Mouse (Mus musculus): Measurements from ENCODE around the gene Spsb4. TPM values are rescaled to one million over a fixed set of nuclear protein-coding genes. Genes with fewer than 3 reads are reported as not detected.

The Spsb4 gene
- polyA plus RNA-seq, 1 experiment from 2014 or later: 16.6 TPM

GRCm38 (mm10) chr9:97024451-97024850, 5.8 kb upstream of the Spsb4 start:
- H3K4me2 ChIP-seq: no peak overlapping the region
- WGBS: 71% methylated on average over 7 of the region's 7 CpGs
- H3K36me3 ChIP-seq (ENCODE audit: insufficient read depth): no peaks in the 10 kb centered on the region
- H3K9ac ChIP-seq: no peak overlapping the region
- no peak for ATAC-seq (ENCODE audit: insufficient read depth)
- no peak overlapping the region for H3K27ac ChIP-seq (ENCODE audit: low read depth)
- no peak for TF ChIP-seq CTCF (IDR thresholded peaks at IDR 0.05; ENCODE audit: low read depth)
- no peaks in the 10 kb centered on the region for H3K4me1 ChIP-seq (ENCODE audit: insufficient read depth)
- no peak overlapping the region for H3K4me3 ChIP-seq (ENCODE audit: low read depth, low read length)
- H3K9me3 ChIP-seq (ENCODE audit: low read depth, low read length): no peaks in the 10 kb centered on the region
- H3K27me3 ChIP-seq (ENCODE audit: insufficient read depth, low read length): no peaks in the 10 kb centered on the region
- DNase-seq: no peak

GRCm38 (mm10) chr9:97022948-97023347, 4.3 kb upstream of the Spsb4 start:
- no peaks in the 10 kb centered on the region for H3K36me3 ChIP-seq (ENCODE audit: insufficient read depth)
- no peaks in the 10 kb centered on the region for H3K27me3 ChIP-seq (ENCODE audit: insufficient read depth, low read length)
- no peak overlapping the region for H3K4me2 ChIP-seq
- no peak overlapping the region for H3K4me3 ChIP-seq (ENCODE audit: low read depth, low read length)
- ATAC-seq (ENCODE audit: insufficient read depth): no peak
- no peaks in the 10 kb centered on the region; the same call in 1 of the 2 replicates for H3K4me1 ChIP-seq (ENCODE audit: insufficient read depth)
- H3K9ac ChIP-seq: no peak overlapping the region
- WGBS: 90% methylated on average over 4 of the region's 4 CpGs
- no peak for DNase-seq
- no peak overlapping the region for H3K27ac ChIP-seq (ENCODE audit: low read depth)
- TF ChIP-seq CTCF (IDR thresholded peaks at IDR 0.05; ENCODE audit: low read depth): no peak
- H3K9me3 ChIP-seq (ENCODE audit: low read depth, low read length): no peaks in the 10 kb centered on the region

- Histone ChIP-seq H3K27ac (ENCODE audit: low read depth) (no peak overlapping the region), H3K4me1 (ENCODE audit: insufficient read depth) (no peaks in the 10 kb centered on the region; the same call in 1 of the 2 replicates), H3K4me3 (ENCODE audit: low read depth, low read length) (no peak overlapping the region), H3K4me2 (no peak overlapping the region), H3K36me3 (ENCODE audit: insufficient read depth) (no peaks in the 10 kb centered on the region), H3K9me3 (ENCODE audit: low read depth, low read length) (no peaks in the 10 kb centered on the region), H3K9ac (no peak overlapping the region), H3K27me3 (ENCODE audit: insufficient read depth, low read length) (peaks cover 4% of the 10 kb centered on the region; the same call in 1 of the 2 replicates)
- WGBS: 89% methylated on average over 5 of the region's 5 CpGs
- DNase-seq (no peak), ATAC-seq (ENCODE audit: insufficient read depth) (no peak)
- no peak for TF ChIP-seq CTCF (IDR thresholded peaks at IDR 0.05; ENCODE audit: low read depth)
Observed at GRCm38 (mm10) chr9:97022371-97022770, 3.7 kb upstream of the Spsb4 start.

- Histone ChIP-seq H3K4me3 (ENCODE audit: low read depth, low read length) (no peak overlapping the region), H3K36me3 (ENCODE audit: insufficient read depth) (no peaks in the 10 kb centered on the region), H3K9me3 (ENCODE audit: low read depth, low read length) (no peaks in the 10 kb centered on the region), H3K27ac (ENCODE audit: low read depth) (no peak overlapping the region), H3K9ac (no peak overlapping the region), H3K4me1 (ENCODE audit: insufficient read depth) (peaks cover 11% of the 10 kb centered on the region), H3K27me3 (ENCODE audit: insufficient read depth, low read length) (peaks cover 4% of the 10 kb centered on the region; the same call in 1 of the 2 replicates), H3K4me2 (no peak overlapping the region)
- WGBS: 69% methylated on average over 8 of the region's 8 CpGs
- no peak for TF ChIP-seq CTCF (IDR thresholded peaks at IDR 0.05; ENCODE audit: low read depth)
- DNase-seq (no peak), ATAC-seq (ENCODE audit: insufficient read depth) (no peak)
Observed at GRCm38 (mm10) chr9:97020152-97020551, 1.5 kb upstream of the Spsb4 start.

- no peak for ATAC-seq (ENCODE audit: insufficient read depth)
- no peak for TF ChIP-seq CTCF (IDR thresholded peaks at IDR 0.05; ENCODE audit: low read depth)
- 46% methylated on average over 2 of the region's 2 CpGs for WGBS
- Histone ChIP-seq H3K36me3 (ENCODE audit: insufficient read depth) (no peaks in the 10 kb centered on the region), H3K4me2 (no peak overlapping the region), H3K9me3 (ENCODE audit: low read depth, low read length) (no peaks in the 10 kb centered on the region), H3K4me1 (ENCODE audit: insufficient read depth) (peaks cover 11% of the 10 kb centered on the region), H3K9ac (no peak overlapping the region), H3K27ac (ENCODE audit: low read depth) (no peak overlapping the region), H3K27me3 (ENCODE audit: insufficient read depth, low read length) (peaks cover 4% of the 10 kb centered on the region; the same call in 1 of the 2 replicates), H3K4me3 (ENCODE audit: low read depth, low read length) (no peak overlapping the region)
- no peak for DNase-seq
Observed at GRCm38 (mm10) chr9:97019686-97020085, 1.0 kb upstream of the Spsb4 start.

- 1% methylated on average over 11 of the region's 11 CpGs for WGBS
- DNase-seq (no peak), ATAC-seq (ENCODE audit: insufficient read depth) (peak; percentile 3; the same call in 1 of the 2 replicates)
- H3K9ac ChIP-seq: peak overlapping the region; percentile 41
- H3K4me3 ChIP-seq (ENCODE audit: low read depth, low read length): peak overlapping the region; percentile 60
- H3K9me3 ChIP-seq (ENCODE audit: low read depth, low read length): no peaks in the 10 kb centered on the region
- no peak overlapping the region for H3K27ac ChIP-seq (ENCODE audit: low read depth)
- peaks cover 4% of the 10 kb centered on the region; the same call in 1 of the 2 replicates for H3K27me3 ChIP-seq (ENCODE audit: insufficient read depth, low read length)
- TF ChIP-seq CTCF (IDR thresholded peaks at IDR 0.05; ENCODE audit: low read depth): no peak
- H3K36me3 ChIP-seq (ENCODE audit: insufficient read depth): no peaks in the 10 kb centered on the region
- peaks cover 11% of the 10 kb centered on the region for H3K4me1 ChIP-seq (ENCODE audit: insufficient read depth)
- H3K4me2 ChIP-seq: peak overlapping the region; percentile 92
Observed at GRCm38 (mm10) chr9:97019231-97019630, 588 bp upstream of the Spsb4 start.

GRCm38 (mm10) chr9:97017811-97018641, 617 bp downstream of the Spsb4 start:
- no peaks in the 10 kb centered on the region for H3K36me3 ChIP-seq (ENCODE audit: insufficient read depth)
- under 1% methylated on average over 58 of the region's 62 CpGs for WGBS

More at GRCm38 (mm10) chr9:97017811-97018641, 617 bp downstream of the Spsb4 start:
- TF ChIP-seq CTCF (IDR thresholded peaks at IDR 0.05; ENCODE audit: low read depth): peak; percentile 61
- Histone ChIP-seq H3K4me3 (ENCODE audit: low read depth, low read length) (peak overlapping the region; percentile 60), H3K27me3 (ENCODE audit: insufficient read depth, low read length) (peaks cover 4% of the 10 kb centered on the region; the same call in 1 of the 2 replicates), H3K9ac (peak overlapping the region; percentile 75), H3K4me2 (peak overlapping the region; percentile 92), H3K4me1 (ENCODE audit: insufficient read depth) (peaks cover 11% of the 10 kb centered on the region), H3K9me3 (ENCODE audit: low read depth, low read length) (no peaks in the 10 kb centered on the region), H3K27ac (ENCODE audit: low read depth) (peak overlapping the region; percentile 91)
- DNase-seq (peak; percentile 88), ATAC-seq (ENCODE audit: insufficient read depth) (peak; percentile 59)

Data from lung, embryonic 14.5 days (tissue).